Mouse (Mus musculus) A20 (cell line): ENCODE data around the gene Clybl.
A peak's percentile ranks its signal among the peaks of the same experiment; 100 is the strongest.

Experiments
- DNase-seq: peaks from one replicate; pipeline ENCODE4 v3.0.0-alpha.2; 2011; ENCODE audit warnings: low read depth, low spot score

Gene Clybl

GRCm38 (mm10) chr14:122246919-122247859 lies 65.7 kb downstream of the Clybl start:
- no peak for DNase-seq

- DNase-seq: peak; percentile 54
These were observed 67.6 kb downstream of the Clybl start for GRCm38 (mm10) chr14:122249123-122249522.

- DNase-seq: no peak
These were observed 69.8 kb downstream of the Clybl start for GRCm38 (mm10) chr14:122251346-122251745.

- no peak for DNase-seq
These were observed 74.2 kb downstream of the Clybl start for GRCm38 (mm10) chr14:122255562-122256260.

- no peak for DNase-seq
These were observed 74.7 kb downstream of the Clybl start for GRCm38 (mm10) chr14:122256261-122256634.

- no peak for DNase-seq
These were observed 76.8 kb downstream of the Clybl start for GRCm38 (mm10) chr14:122258297-122258696.

- DNase-seq: no peak
These were observed 79.7 kb downstream of the Clybl start for GRCm38 (mm10) chr14:122261250-122261649.

GRCm38 (mm10) chr14:122262851-122263659 lies 81.6 kb downstream of the Clybl start:
- DNase-seq: no peak

GRCm38 (mm10) chr14:122265214-122265613 lies 83.7 kb downstream of the Clybl start:
- DNase-seq: no peak

- DNase-seq: no peak
These were observed 86.1 kb downstream of the Clybl start for GRCm38 (mm10) chr14:122267590-122267989.

- DNase-seq: no peak
These were observed 89.7 kb downstream of the Clybl start for GRCm38 (mm10) chr14:122271104-122271746.

GRCm38 (mm10) chr14:122277142-122277541 lies 95.6 kb downstream of the Clybl start:
- DNase-seq: no peak

- DNase-seq: no peak
These were observed 98.2 kb downstream of the Clybl start for GRCm38 (mm10) chr14:122279462-122280308.

- no peak for DNase-seq
These were observed 99.0 kb downstream of the Clybl start for GRCm38 (mm10) chr14:122280309-122281071.

GRCm38 (mm10) chr14:122281072-122281634 lies 99.6 kb downstream of the Clybl start:
- DNase-seq: no peak

GRCm38 (mm10) chr14:122283959-122284358 lies 102.5 kb downstream of the Clybl start:
- no peak for DNase-seq

- no peak for DNase-seq
These were observed 114.9 kb downstream of the Clybl start for GRCm38 (mm10) chr14:122296399-122296798.

- no peak for DNase-seq
These were observed 115.4 kb downstream of the Clybl start for GRCm38 (mm10) chr14:122296864-122297263.

GRCm38 (mm10) chr14:122297386-122298109 lies 116.0 kb downstream of the Clybl start:
- DNase-seq: no peak
